Mouse (Mus musculus) lung, adult 2 months (tissue): ENCODE measurements around the gene Trat1.

Experiments
- CTCF ChIP-seq: fragments of 200-500 bp; IDR thresholded peaks from 2 replicates; pipeline ENCODE4 v1.5.1; 2011; ENCODE audit warnings: mild to moderate bottlenecking, low read length, control low read depth; ENCODE audit not compliant: insufficient read depth
- POLR2A ChIP-seq: fragments of 200-500 bp; IDR thresholded peaks from 2 replicates; pipeline ENCODE4 v1.6.1; 2011; ENCODE audit warnings: low read depth, mild to moderate bottlenecking, control low read depth, low read length, borderline replicate concordance; ENCODE audit errors: extremely low read depth

DNA sequence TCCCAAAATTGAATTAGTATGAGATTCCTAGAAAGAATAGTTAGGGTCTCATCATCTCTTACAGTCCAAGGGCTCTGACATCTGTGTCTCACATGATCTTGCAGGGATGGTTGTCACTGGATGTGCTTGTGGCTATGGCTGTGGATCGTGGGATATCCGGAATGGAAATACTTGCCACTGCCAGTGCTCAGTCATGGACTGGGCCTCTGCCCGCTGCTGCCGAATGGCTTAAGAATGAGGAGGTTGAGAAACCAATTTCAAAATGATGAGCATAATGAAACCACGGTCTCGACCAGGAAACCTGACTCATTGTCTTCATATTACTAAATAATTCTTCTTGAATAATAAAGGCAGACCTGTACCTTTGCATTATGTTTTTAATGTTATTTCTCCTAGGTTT, 46.7 kb upstream of the Trat1 start:
- TF ChIP-seq CTCF: no peak
- no peak for TF ChIP-seq POLR2A
